Mouse (Mus musculus) megakaryocyte progenitor cell, adult 5-6 weeks (primary cell): ENCODE results near the gene Foxe1. TPM values are rescaled to one million over a fixed set of nuclear protein-coding genes. Genes with fewer than 3 reads are reported as not detected.

Experiments used
- ATAC-seq: replicated peaks from 2 replicates; pipeline ENCODE4 v1.8.0; 2016; ENCODE audit warnings: mild to moderate bottlenecking, moderate TSS enrichment, inconsistent platforms; ENCODE audit not compliant: poor library complexity
- total RNA-seq, 2 experiments: library from RNA; stranded (forward) in 1 of 2; stranded (reverse) in 1 of 2; fragments of 157-497, 149-512 nt in 1 of 2; fragments of 200-1000 nt in 1 of 2; gene quantifications; 2 replicates each; pipeline versions ENCODE4 v1.2.3 to v1.2.4; 2015 to 2017

Foxe1 gene
- total RNA-seq (2015), result not detected in 2 replicates
- not detected in 2 replicates for total RNA-seq (2017)

GRCm38 (mm10) chr4:46343596-46344260 lies at the start of gene Foxe1:
Gene Foxe1, plus strand, starts transcription at chr4:46343609.
- ATAC-seq, result no peak

DNA sequence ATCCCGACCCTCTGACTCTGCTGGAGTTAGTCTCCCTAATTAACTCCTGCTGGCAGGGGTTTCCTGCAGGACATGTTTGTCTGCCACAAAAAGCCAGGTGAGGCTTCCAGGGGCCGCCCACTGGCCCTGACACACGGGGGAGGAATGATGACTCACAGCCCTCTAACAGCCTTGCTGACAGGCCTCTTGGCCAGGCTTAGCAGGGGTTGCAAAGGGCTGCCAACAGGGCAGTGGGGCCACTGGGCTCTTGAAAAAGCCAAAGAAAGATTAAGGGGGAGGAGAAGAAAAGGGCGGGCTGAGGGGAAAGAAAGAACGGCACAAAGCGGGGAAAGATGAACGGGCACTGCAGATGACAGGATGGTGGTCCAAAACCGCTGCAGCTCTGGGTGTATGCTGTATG lies 39.3 kb upstream of the Foxe1 start:
- ATAC-seq, result no peak

DNA sequence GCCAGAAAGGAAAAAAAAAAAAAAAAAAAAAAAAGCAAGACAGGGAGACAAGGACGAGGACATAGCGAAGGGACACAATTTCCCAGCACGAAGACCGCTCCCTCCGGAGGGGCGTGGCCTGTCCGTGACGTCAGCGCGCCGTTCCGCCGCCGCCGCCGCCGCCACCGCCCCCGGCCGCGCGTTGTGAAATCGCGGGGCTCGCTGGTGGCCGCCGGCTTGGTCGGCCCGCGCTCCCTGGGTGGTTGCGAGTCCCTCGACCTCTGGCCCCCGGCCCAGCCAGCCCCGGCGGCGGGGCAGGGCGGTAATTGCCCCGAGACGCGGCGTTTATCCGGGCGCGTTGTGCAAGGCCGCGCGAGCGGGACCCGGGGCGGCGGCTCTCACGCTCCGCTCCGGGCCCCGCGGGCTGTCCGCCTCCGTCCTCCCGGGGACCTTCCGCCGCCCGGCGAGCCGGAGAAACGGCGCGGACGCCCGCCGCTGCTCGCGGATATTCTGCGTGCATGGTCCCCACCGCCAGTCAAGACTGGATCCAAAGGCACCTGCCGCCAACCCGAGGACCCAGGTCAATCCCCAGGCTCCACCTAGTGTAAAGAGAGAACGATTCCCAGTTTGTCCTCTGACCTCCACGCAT lies 38.5 kb upstream of the Foxe1 start:
- ATAC-seq, result peak; percentile 72

GRCm38 (mm10) chr4:46305436-46305835 lies 38.0 kb upstream of the Foxe1 start:
- ATAC-seq, result no peak

DNA sequence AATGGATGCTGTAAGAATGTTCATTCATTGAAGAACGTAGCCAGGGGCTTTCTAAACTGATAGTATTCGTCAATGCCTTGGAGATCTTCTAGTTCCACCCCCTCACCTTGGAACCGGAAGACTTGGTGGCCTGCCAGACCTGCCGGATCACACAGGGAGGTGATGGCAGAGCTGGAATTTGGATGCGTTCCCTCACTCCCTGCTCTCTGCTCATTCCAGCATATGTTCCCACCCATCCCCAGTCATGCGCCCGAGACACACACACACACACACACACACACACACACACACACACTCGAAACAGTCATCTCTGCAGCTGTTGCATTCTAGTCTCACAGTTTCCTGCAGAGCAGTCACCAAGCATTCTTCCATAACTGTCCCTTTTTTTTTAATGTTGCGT lies 36.1 kb upstream of the Foxe1 start:
- no peak for ATAC-seq

DNA sequence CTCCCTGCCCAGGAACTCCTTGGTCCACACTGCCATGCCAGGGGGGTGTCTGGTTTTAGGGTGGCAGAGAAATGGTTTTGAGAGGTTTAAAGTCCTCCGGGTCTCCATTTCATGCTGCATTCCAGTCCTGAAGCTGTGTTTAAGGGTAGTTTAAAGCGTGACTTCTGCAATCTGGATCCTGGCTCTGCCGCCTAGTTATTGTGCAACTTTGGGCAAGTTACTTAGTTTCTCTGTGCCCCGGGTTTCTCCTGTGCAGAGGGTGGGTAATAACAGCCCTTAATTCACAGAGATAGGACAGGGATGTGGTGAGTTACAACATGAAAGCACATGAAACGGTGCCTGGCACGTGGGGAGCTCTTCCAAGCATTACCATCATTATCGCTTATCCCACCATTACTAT lies 35.5 kb upstream of the Foxe1 start:
- ATAC-seq, result peak; percentile 59

- no peak for ATAC-seq
Observed at GRCm38 (mm10) chr4:46311631-46312030, 31.8 kb upstream of the Foxe1 start.

DNA sequence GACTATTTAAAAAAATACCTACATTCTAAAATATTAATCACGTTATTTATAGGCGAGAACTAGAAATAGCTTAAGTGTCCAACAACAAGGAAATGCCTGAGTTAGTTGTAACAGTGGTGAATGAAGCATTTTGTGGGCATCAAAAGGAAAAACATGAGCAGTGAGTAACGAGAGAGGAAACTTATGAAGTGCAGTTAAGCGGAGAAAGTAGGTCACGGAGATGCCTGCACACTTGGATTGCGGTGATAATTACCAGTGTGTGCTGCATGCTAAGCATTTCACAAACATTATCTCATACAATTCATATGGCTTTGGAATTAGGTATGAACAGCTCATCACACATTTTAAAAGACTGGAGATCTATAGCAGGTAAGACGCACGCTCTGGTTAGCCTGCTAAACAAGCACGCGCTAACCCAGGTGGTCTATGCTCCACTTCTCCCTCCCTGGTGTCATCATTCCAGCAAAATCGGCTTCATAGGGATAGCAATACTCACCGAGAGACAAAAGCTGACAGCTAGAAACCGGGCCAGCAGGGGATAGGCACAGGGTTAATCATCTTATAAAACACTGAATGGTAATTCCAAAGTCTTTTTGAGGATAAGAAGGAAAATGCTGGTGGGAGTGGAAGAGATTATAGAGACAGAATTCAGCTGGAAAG lies 21.5 kb upstream of the Foxe1 start:
- ATAC-seq, result no peak

- no peak for ATAC-seq
Observed at GRCm38 (mm10) chr4:46322715-46323114, 20.7 kb upstream of the Foxe1 start.

DNA sequence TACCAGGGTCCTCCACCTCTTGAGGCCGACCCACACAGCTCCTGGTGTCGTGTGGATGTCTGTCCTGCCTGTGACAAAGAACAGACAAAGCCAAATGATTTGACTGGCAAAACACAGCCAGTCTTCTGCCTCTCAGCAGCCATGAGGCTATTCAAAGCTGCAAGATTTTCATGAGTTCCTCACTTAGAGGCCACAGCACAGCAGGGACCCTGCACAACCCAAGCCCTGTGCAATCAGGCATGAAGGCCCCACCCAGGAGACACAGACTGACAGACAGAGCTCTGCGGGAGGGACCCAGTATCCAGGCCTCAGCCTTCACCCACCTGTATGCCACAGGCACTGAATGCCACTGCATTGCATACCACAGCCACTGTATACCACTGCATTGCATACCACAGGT lies 14.5 kb upstream of the Foxe1 start:
- no peak for ATAC-seq

GRCm38 (mm10) chr4:46335846-46336245 lies 7.6 kb upstream of the Foxe1 start:
- no peak for ATAC-seq

DNA sequence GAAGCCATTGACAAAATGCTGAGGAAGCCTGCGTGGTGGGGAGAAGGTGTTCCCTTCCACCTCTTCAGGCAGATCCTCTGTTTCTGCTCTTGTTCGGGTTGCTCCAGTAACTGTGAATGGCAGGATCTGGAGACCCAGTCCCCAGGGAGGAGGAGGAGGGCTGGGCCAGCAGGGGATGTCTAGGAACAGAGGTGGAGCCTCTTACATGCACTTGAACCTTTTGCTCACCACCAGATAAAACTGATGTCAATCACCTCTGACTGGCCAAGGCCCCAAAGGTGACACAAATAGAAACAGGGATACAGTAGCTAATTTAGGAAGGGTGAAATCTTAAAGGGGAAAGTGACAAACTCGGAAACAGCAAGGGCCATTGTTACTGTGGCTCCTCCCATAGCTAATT lies 5.4 kb upstream of the Foxe1 start:
- no peak for ATAC-seq

DNA sequence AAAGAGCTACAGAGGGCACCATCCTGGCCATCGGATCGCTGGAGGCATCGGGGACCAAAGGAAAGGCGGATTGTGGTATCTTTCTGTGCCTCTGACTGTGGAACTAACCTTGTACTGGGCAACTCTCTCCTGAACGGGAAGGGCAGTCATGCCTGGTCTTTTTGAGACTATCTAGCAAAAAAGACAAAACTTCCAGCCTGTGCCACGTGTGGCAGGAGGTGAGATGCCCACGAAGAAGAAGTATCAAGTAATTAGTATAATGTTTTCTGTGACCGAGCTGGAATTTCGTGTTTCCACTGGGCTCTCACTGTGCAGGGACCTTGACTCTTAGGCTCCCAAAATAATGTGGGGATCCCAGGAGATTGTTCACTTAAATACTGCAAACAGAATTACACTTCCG lies 4.4 kb upstream of the Foxe1 start:
- ATAC-seq, result no peak

DNA sequence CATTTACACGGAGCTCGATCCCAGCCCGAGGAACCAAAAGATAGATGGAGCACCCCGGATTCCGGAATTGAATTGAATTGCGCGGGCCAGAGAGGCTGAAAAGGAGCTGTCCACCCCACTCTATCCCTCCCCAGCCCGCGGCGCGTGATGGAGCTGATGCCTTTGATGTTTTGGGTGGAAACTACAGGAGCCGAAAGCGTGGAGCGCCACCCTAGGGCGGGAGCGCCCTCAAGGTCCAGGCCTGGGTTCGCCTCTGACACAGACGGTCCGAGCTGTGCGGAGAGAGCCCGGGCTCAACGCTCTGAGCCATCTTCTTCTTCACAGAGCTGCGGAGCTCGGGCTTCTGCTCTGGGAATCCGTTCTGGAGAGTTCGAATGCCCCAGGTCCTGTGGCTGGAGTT lies 3.8 kb upstream of the Foxe1 start:
- ATAC-seq, result no peak

DNA sequence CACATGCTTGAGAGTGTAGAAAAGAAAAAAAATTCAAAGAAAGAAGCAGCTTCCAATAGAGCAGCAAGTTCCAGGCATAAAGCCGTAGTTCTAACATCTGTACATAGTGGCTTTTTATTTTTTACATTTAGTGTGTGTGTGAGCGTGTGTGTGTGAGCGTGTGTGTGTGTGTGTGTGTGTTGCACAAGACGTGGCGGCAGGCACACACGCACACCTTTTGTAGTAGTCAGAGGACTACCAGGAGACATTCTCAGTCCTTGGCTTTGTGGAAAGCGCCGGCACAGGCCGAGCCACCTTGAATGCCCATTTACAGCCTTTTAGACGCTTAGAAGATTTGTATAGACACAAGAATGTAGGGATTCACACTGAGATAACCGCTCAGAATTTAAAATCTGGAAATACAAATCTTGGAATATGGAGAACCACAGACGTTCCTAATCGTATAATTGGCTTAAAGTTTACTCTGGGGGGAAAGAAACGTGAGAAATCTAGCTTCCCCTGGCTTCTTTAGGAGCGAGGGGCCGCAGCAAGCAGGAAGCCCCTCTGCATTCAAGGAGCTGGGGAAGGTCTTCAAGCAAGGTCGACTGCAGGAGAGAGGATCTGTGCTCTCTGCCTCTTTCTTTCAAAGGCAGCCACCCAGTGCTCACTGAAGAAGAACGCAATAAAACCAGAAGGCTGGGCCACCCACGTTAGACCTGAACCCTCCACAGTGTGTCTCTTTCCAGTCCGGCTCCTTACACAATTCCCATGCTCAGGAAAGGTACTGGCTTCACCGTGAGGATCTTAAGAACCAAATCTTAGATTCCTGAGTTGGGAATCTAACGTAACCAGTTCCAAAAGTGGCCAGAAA lies 1.4 kb upstream of the Foxe1 start:
- no peak for ATAC-seq

- ATAC-seq, result no peak
Observed at GRCm38 (mm10) chr4:46342711-46343286, 610 bp upstream of the Foxe1 start.

DNA sequence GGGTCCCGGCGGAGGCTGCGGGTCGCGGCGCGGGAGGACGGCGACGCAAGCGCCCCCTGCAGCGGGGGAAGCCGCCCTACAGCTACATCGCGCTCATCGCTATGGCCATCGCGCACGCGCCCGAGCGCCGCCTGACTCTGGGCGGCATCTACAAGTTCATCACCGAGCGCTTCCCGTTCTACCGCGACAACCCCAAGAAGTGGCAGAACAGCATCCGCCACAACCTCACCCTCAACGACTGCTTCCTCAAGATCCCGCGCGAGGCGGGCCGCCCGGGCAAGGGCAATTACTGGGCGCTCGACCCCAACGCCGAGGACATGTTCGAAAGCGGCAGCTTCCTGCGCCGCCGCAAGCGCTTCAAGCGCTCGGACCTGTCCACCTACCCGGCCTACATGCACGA lies 879 bp downstream of the Foxe1 start:
- 0 out of 2 replicates have a peak, but pooled peaks have one; percentile 15 for ATAC-seq

DNA sequence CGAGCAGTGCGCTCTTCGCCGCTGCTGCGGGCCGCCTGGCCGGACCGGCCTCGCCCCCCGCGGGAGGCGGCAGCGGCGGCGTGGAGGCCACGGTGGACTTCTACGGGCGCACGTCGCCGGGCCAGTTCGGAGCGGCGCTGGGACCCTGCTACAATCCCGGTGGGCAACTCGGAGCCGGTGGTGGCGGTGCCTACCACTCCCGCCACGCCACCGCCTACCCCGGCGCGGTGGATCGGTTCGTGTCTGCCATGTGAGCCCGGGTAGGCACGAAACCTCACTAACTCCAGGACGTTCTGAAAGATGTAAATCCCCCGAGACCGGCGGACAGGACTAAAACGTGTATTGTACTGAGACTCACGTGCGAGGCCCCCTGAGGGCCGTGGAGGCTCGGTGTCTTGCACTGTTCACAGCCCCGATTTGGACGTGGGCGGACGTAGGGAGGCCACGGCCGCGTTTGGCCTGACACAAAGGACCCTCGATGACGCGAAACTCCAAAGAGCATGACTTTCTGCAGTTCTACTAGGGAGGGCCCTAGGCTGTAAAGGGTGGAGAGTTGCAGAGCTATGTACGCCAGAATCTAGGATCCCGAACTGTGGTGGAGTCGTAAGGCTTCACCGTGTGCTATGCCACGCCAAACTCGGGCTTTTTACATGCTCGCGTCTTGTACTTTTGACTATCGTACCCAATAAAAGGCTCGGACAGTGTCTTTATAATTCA lies 1.8 kb downstream of the Foxe1 start:
- no peak for ATAC-seq

- no peak for ATAC-seq
Observed at GRCm38 (mm10) chr4:46345773-46346100, 2.3 kb downstream of the Foxe1 start.

- no peak for ATAC-seq
Observed at GRCm38 (mm10) chr4:46346221-46346620, 2.8 kb downstream of the Foxe1 start.

- no peak for ATAC-seq
Observed at GRCm38 (mm10) chr4:46347141-46347540, 3.7 kb downstream of the Foxe1 start.
